Mouse (Mus musculus): ENCODE measurements around the gene Cbx3. TPM values are rescaled to one million over a fixed set of nuclear protein-coding genes. Genes with fewer than 3 reads are reported as not detected.

Cbx3 gene
- polyA plus RNA-seq, 1 experiment from 2014 or later = 517 TPM

- no peak for ATAC-seq (ENCODE audit: low FRiP score)
- no peaks in the 10 kb centered on the region for H3K36me3 ChIP-seq
- 28% methylated on average over 18 of the region's 18 CpGs for WGBS
These were observed 38.8 kb downstream of the Cbx3 start for GRCm38 (mm10) chr6:51508750-51509648.

GRCm38 (mm10) chr6:51510094-51510493 is 39.9 kb downstream of the Cbx3 start:
- Histone ChIP-seq H3K4me3 (no peak overlapping the region), H3K4me1 (replicated peaks) (peaks cover 8% of the 10 kb centered on the region; the same call in 1 of the 2 replicates), H3K9ac (no peak overlapping the region), H3K36me3 (no peaks in the 10 kb centered on the region), H3K27ac (no peak overlapping the region), H3K27me3 (no peaks in the 10 kb centered on the region), H3K9me3 (no peaks in the 10 kb centered on the region), H3K4me2 (no peak overlapping the region)
- WGBS = 32% methylated on average over 5 of the region's 5 CpGs
- ATAC-seq (ENCODE audit: low FRiP score) = no peak

More at GRCm38 (mm10) chr6:51508750-51509648, 38.8 kb downstream of the Cbx3 start:
- Histone ChIP-seq H3K27ac (peak overlapping the region; percentile 40), H3K9ac (peak overlapping the region; percentile 64), H3K4me2 (peak overlapping the region; percentile 55), H3K27me3 (no peaks in the 10 kb centered on the region), H3K4me1 (replicated peaks) (peaks cover 8% of the 10 kb centered on the region; the same call in 1 of the 2 replicates), H3K4me3 (peak overlapping the region; percentile 38), H3K9me3 (no peaks in the 10 kb centered on the region)

- Histone ChIP-seq H3K36me3 (no peaks in the 10 kb centered on the region), H3K4me1 (replicated peaks) (peaks cover 8% of the 10 kb centered on the region; the same call in 1 of the 2 replicates), H3K4me2 (no peak overlapping the region), H3K9me3 (no peaks in the 10 kb centered on the region), H3K4me3 (no peak overlapping the region), H3K27ac (no peak overlapping the region), H3K9ac (no peak overlapping the region), H3K27me3 (no peaks in the 10 kb centered on the region)
- 28% methylated on average over 1 of the region's 1 CpGs for WGBS
- ATAC-seq (ENCODE audit: low FRiP score) = no peak
These were observed 40.8 kb downstream of the Cbx3 start for GRCm38 (mm10) chr6:51510946-51511345.

- no peak overlapping the region for H3K4me3 ChIP-seq
- 86% methylated on average over 3 of the region's 3 CpGs for WGBS
- no peak overlapping the region for H3K27ac ChIP-seq
- H3K4me2 ChIP-seq = no peak overlapping the region
- H3K27me3 ChIP-seq = no peaks in the 10 kb centered on the region
- no peak for ATAC-seq (ENCODE audit: low FRiP score)
- H3K9ac ChIP-seq = no peak overlapping the region
- H3K9me3 ChIP-seq = no peaks in the 10 kb centered on the region
- no peaks in the 10 kb centered on the region for H3K36me3 ChIP-seq
- H3K4me1 ChIP-seq (replicated peaks) = peaks cover 2% of the 10 kb centered on the region; the same call in 1 of the 2 replicates
These were observed 43.6 kb downstream of the Cbx3 start for GRCm38 (mm10) chr6:51513745-51514144.

GRCm38 (mm10) chr6:51514860-51515259 is 44.7 kb downstream of the Cbx3 start:
- no peaks in the 10 kb centered on the region for H3K27me3 ChIP-seq
- ATAC-seq (ENCODE audit: low FRiP score) = no peak
- H3K27ac ChIP-seq = no peak overlapping the region
- no peak overlapping the region for H3K9ac ChIP-seq
- no peaks in the 10 kb centered on the region for H3K9me3 ChIP-seq
- H3K4me3 ChIP-seq = no peak overlapping the region
- 96% methylated on average over 7 of the region's 7 CpGs for WGBS
- H3K4me1 ChIP-seq (replicated peaks) = no peaks in the 10 kb centered on the region
- H3K4me2 ChIP-seq = no peak overlapping the region
- H3K36me3 ChIP-seq = no peaks in the 10 kb centered on the region

DNA sequence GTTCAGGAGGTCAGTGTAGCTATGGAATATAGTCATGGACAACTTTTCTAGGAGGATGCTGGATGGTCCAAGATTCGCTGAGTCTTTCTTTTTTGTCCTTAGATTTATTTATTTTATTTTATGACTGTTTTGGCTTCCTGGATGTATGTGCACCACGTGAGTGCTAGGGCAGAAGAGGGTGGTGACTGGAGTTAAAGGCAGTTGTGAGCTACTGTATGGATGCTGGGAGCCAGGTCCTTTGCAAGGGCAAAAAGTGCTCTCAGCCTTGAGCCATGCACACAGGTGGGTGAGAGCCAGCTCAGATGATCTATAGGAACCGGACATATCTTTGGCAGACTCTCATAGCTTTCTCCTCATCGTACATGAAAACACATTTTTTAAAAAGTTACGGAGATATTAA is 53.1 kb downstream of the Cbx3 start:
- peak overlapping the region; percentile 83; the same call in 1 of the 2 replicates for H3K9ac ChIP-seq
- peak overlapping the region; percentile 73 for H3K4me2 ChIP-seq
- H3K4me1 ChIP-seq (replicated peaks) = peaks cover 28% of the 10 kb centered on the region
- no peaks in the 10 kb centered on the region for H3K27me3 ChIP-seq
- no peaks in the 10 kb centered on the region for H3K9me3 ChIP-seq
- no peaks in the 10 kb centered on the region for H3K36me3 ChIP-seq
- H3K4me3 ChIP-seq = peak overlapping the region; percentile 76
- H3K27ac ChIP-seq = no peak overlapping the region
- ATAC-seq (ENCODE audit: low FRiP score) = no peak
- WGBS = 24% methylated on average over 5 of the region's 5 CpGs

GRCm38 (mm10) chr6:51523807-51524320 is 53.7 kb downstream of the Cbx3 start, which contains the start of gene Snx10:
Gene Snx10 (plus strand): TSS chr6:51523901.
- peak within 1 kb of the TSS; percentile 83 for H3K9ac ChIP-seq
- H3K4me3 ChIP-seq = peak within 1 kb of the TSS; percentile 76
- H3K4me1 ChIP-seq (replicated peaks) = peaks cover 32% of the 10 kb centered on the region
- 0% methylated on average over 44 of the region's 47 CpGs for WGBS
- no peaks in the 10 kb centered on the region for H3K9me3 ChIP-seq
- peak within 1 kb of the TSS; percentile 73 for H3K4me2 ChIP-seq
- ATAC-seq (ENCODE audit: low FRiP score) = peak; percentile 80
- no peaks in the 10 kb centered on the region for H3K36me3 ChIP-seq
- peak within 1 kb of the TSS; percentile 83 for H3K27ac ChIP-seq
- no peaks in the 10 kb centered on the region for H3K27me3 ChIP-seq

DNA sequence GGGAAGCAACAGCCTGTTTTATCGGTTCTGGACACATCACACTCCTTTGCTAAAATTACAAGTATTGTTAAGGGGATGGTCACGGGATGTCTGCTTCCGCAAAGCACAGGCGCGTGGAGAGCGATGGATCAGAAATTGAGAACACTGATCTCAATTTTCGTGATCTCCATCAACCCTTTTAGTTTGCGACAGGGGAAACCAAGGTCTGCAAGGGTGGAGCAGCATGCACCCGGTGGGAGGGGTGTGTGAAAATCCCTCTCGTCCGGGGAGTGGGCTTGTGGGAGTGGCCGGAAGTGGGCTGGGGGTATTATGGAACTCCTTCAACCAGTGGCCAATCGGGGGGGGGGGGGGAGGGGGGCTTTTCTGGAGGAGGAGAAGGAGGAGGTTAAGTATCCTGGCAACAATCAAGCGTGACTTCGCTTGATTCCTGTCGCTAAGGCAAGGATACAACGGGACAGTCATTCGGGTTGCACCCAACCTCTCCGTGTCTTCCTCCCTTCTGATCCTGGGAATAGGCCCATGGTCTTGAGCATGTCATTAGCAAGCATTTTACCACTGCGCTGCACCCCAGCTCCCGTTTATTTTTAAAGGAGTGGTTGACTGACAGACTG is 54.3 kb downstream of the Cbx3 start:
- peak overlapping the region; percentile 83 for H3K9ac ChIP-seq
- no peaks in the 10 kb centered on the region for H3K36me3 ChIP-seq
- peak overlapping the region; percentile 76 for H3K4me3 ChIP-seq
- H3K4me1 ChIP-seq (replicated peaks) = peaks cover 37% of the 10 kb centered on the region
- peak; percentile 69 for ATAC-seq (ENCODE audit: low FRiP score)
- H3K9me3 ChIP-seq = no peaks in the 10 kb centered on the region
- under 1% methylated on average over 21 of the region's 21 CpGs for WGBS
- peak overlapping the region; percentile 83 for H3K27ac ChIP-seq
- peak overlapping the region; percentile 73 for H3K4me2 ChIP-seq
- no peaks in the 10 kb centered on the region for H3K27me3 ChIP-seq

DNA sequence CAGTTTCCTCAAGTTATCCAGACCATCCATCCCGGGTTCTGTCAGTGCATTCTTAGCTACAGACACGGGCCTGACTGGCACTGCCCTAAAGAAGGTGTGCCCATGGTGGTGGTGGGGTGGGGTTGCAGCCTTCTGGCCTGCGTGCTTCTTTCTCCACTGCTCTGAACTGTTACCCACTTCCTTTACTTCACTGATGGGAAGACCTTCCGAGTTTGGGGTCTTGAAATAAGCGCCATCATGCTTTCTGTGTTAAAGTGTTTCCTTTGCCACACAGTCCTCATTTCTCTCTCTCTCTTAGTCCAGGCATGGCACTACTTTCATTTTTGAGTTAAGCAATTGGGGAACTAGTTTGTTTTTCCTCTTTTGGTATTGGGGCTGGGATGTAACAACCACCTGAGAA is 54.8 kb downstream of the Cbx3 start:
- Histone ChIP-seq H3K4me1 (replicated peaks) (peaks cover 43% of the 10 kb centered on the region), H3K9ac (peak overlapping the region; percentile 83), H3K4me3 (peak overlapping the region; percentile 76), H3K4me2 (peak overlapping the region; percentile 73), H3K36me3 (no peaks in the 10 kb centered on the region), H3K27ac (peak overlapping the region; percentile 83; the same call in 1 of the 2 replicates), H3K9me3 (no peaks in the 10 kb centered on the region), H3K27me3 (no peaks in the 10 kb centered on the region)
- peak; percentile 60 for ATAC-seq (ENCODE audit: low FRiP score)
- WGBS = 45% methylated on average over 5 of the region's 5 CpGs

GRCm38 (mm10) chr6:51529457-51529856 is 59.3 kb downstream of the Cbx3 start:
- Histone ChIP-seq H3K9me3 (no peaks in the 10 kb centered on the region; the same call in none of the 2 replicates), H3K36me3 (no peaks in the 10 kb centered on the region), H3K27ac (peak overlapping the region; percentile 55; the same call in 1 of the 2 replicates), H3K4me3 (no peak overlapping the region), H3K4me2 (no peak overlapping the region), H3K9ac (no peak overlapping the region), H3K4me1 (replicated peaks) (peaks cover 43% of the 10 kb centered on the region), H3K27me3 (no peaks in the 10 kb centered on the region)
- ATAC-seq (ENCODE audit: low FRiP score) = peak; percentile 67; the same call in 1 of the 2 replicates
- WGBS = 30% methylated on average over 7 of the region's 7 CpGs

All from hindbrain, embryonic 13.5 days (tissue).